Mouse (Mus musculus) bone marrow macrophage, adult 2 months (primary cell): ENCODE results near the gene Maneal.

ENCODE experiments used
- CTCF ChIP-seq: IDR thresholded peaks from 2 replicates; pipeline ENCODE4 v1.5.1; 2012; ENCODE audit warnings: low read depth, mild to moderate bottlenecking, low read length, moderate library complexity
- POLR2A ChIP-seq: IDR thresholded peaks from 2 replicates; pipeline ENCODE4 v1.6.1; 2012; ENCODE audit warnings: mild to moderate bottlenecking, low read depth, low read length, borderline replicate concordance

- TF ChIP-seq CTCF: no peak
- TF ChIP-seq POLR2A: no peak
Observed at GRCm38 (mm10) chr4:124817803-124818202, 44.2 kb downstream of the Maneal start.
